Mouse (Mus musculus): ENCODE measurements at regions not wholly inside any gene's neighbourhood (a gene's known extent, or its start where the extent isn't known, plus 50 kb on each side); places are given as distances from the start of the nearest gene placed in this dataset.
"Not testable (repeated sequence)": the region's sequence is repeated elsewhere in the genome, so short reads cannot be mapped to it uniquely, and the experiment has no call there.

GRCm38 (mm10) chr8:57110765-57111402 is 209.9 kb upstream of the Hand2 start:
- not testable (repeated sequence) for TF ChIP-seq CTCF (conservative IDR thresholded peaks at IDR 0.05; ENCODE audit: insufficient read depth, insufficient read length, low read depth, low read length); POLR2A (IDR thresholded peaks at IDR 0.05; ENCODE audit: low read depth, low read length)

Measured in kidney, adult 2 months (tissue).